Mouse (Mus musculus): Measurements from ENCODE around the gene Iqgap2.

- TF ChIP-seq EP300 (IDR thresholded peaks at IDR 0.05; ENCODE audit: low read depth) (no peak), CTCF (IDR thresholded peaks at IDR 0.05; ENCODE audit: low read depth) (peak; percentile 64)
Measured at GRCm38 (mm10) chr13:95777237-95777636, 114.5 kb downstream of the Iqgap2 start.

All from heart, postnatal 0 days (tissue).